Mouse (Mus musculus): Measurements from ENCODE around the gene Rps18.
"Not testable (repeated sequence)": the region's sequence is repeated elsewhere in the genome, so short reads cannot be mapped to it uniquely, and the experiment has no call there.

The Rps18 gene

GRCm38 (mm10) chr17:33968489-33968888, 12.7 kb upstream of the Rps18 start:
- DNase-seq (ENCODE audit: low read depth): peak; percentile 93

- DNase-seq (ENCODE audit: low read depth): no peak
Observed at GRCm38 (mm10) chr17:33965846-33966550, 10.2 kb upstream of the Rps18 start.

GRCm38 (mm10) chr17:33965082-33965845, 9.5 kb upstream of the Rps18 start:
- no peak for DNase-seq (ENCODE audit: low read depth)

GRCm38 (mm10) chr17:33962876-33963275, 7.1 kb upstream of the Rps18 start:
- no peak for DNase-seq (ENCODE audit: low read depth)

- DNase-seq (ENCODE audit: low read depth): no peak
Observed at GRCm38 (mm10) chr17:33959948-33960347, 4.1 kb upstream of the Rps18 start.

- no peak for DNase-seq (ENCODE audit: low read depth)
Observed at GRCm38 (mm10) chr17:33959135-33959534, 3.3 kb upstream of the Rps18 start.

GRCm38 (mm10) chr17:33958451-33958850, 2.6 kb upstream of the Rps18 start:
- DNase-seq (ENCODE audit: low read depth): no peak

- DNase-seq (ENCODE audit: low read depth): no peak
Observed at GRCm38 (mm10) chr17:33957493-33957892, 1.7 kb upstream of the Rps18 start.

GRCm38 (mm10) chr17:33956336-33956735, 535 bp upstream of the Rps18 start:
- DNase-seq (ENCODE audit: low read depth): peak; percentile 35

GRCm38 (mm10) chr17:33954646-33955554, 901 bp downstream of the Rps18 start:
- DNase-seq (ENCODE audit: low read depth): peak; percentile 66

- peak; percentile 70 for DNase-seq (ENCODE audit: low read depth)
Observed at GRCm38 (mm10) chr17:33953961-33954565, 1.7 kb downstream of the Rps18 start.

- DNase-seq (ENCODE audit: low read depth): no peak
Observed at GRCm38 (mm10) chr17:33953310-33953709, 2.5 kb downstream of the Rps18 start.

- DNase-seq (ENCODE audit: low read depth): no peak
Observed at GRCm38 (mm10) chr17:33952879-33953278, 2.9 kb downstream of the Rps18 start.

GRCm38 (mm10) chr17:33952015-33952414, 3.8 kb downstream of the Rps18 start:
- not testable (repeated sequence) for DNase-seq (ENCODE audit: low read depth)

GRCm38 (mm10) chr17:33951021-33951946, 4.5 kb downstream of the Rps18 start, which contains the start of gene B3galt4:
TSS of gene B3galt4 (minus strand) at chr17:33951488.
- DNase-seq (ENCODE audit: low read depth): peak; percentile 93

- no peak for DNase-seq (ENCODE audit: low read depth)
Observed at GRCm38 (mm10) chr17:33950131-33950625, 5.6 kb downstream of the Rps18 start.

- DNase-seq (ENCODE audit: low read depth): no peak
Observed at GRCm38 (mm10) chr17:33948905-33949537, 6.8 kb downstream of the Rps18 start.

- no peak for DNase-seq (ENCODE audit: low read depth)
Observed at GRCm38 (mm10) chr17:33948090-33948904, 7.5 kb downstream of the Rps18 start.

- DNase-seq (ENCODE audit: low read depth): no peak
Observed at GRCm38 (mm10) chr17:33947430-33948089, 8.2 kb downstream of the Rps18 start.

All from NIH3T3 (cell line).